Mouse (Mus musculus) ES-Bruce4 (cell line): Measurements from ENCODE around the gene Prkg1. TPM values are rescaled to one million over a fixed set of nuclear protein-coding genes. Genes with fewer than 3 reads are reported as not detected.

Source experiments
- H3K27ac ChIP-seq: 2 replicates; pipeline ENCODE4 v1.5.1; 2012; ENCODE audit warnings: low read length, inconsistent platforms; ENCODE audit not compliant: insufficient read depth
- H3K27me3 ChIP-seq: 2 replicates; pipeline ENCODE4 v1.6.1; 2012; ENCODE audit warnings: mild to moderate bottlenecking, low read length, inconsistent platforms; ENCODE audit not compliant: control insufficient read depth, poor library complexity, insufficient read depth, severe bottlenecking
- H3K36me3 ChIP-seq: 2 replicates; pipeline ENCODE4 v1.6.1; 2012; ENCODE audit warnings: inconsistent platforms, mild to moderate bottlenecking, low read length, moderate library complexity; ENCODE audit not compliant: control insufficient read depth, poor library complexity, insufficient read depth, severe bottlenecking
- H3K4me1 ChIP-seq: one replicate; pipeline ENCODE4 v1.8.1; 2011; ENCODE audit warnings: low read length; ENCODE audit not compliant: control insufficient read depth, insufficient read depth
- H3K4me3 ChIP-seq: 2 replicates; pipeline ENCODE4 v1.5.1; 2011; ENCODE audit warnings: low read depth, mild to moderate bottlenecking, low read length
- H3K9ac ChIP-seq: 2 replicates; pipeline ENCODE4 v1.6.1; 2012; ENCODE audit warnings: low read depth, mild to moderate bottlenecking, inconsistent platforms; ENCODE audit not compliant: poor library complexity, severe bottlenecking
- H3K9me3 ChIP-seq: replicated peaks from 2 replicates; pipeline ENCODE4 v1.6.1; 2012; ENCODE audit warnings: mild to moderate bottlenecking, low read length, inconsistent platforms; ENCODE audit not compliant: control insufficient read depth, poor library complexity, insufficient read depth, severe bottlenecking
- CTCF ChIP-seq: IDR thresholded peaks from one replicate; pipeline ENCODE4 v1.8.1; 2011; ENCODE audit warnings: low read depth, low read length
- EP300 ChIP-seq: IDR thresholded peaks from 2 replicates; pipeline ENCODE4 v1.6.1; 2011; ENCODE audit warnings: low read depth, low read length; ENCODE audit not compliant: insufficient read depth
- POLR2A ChIP-seq: IDR thresholded peaks from one replicate; pipeline ENCODE4 v1.8.1; 2011; ENCODE audit warnings: low read length; ENCODE audit not compliant: insufficient read depth
- polyA plus RNA-seq: library from polyadenylated mRNA; stranded (reverse); fragments of >200 nt; gene quantifications from 2 replicates; pipeline ENCODE4 v1.2.4, GENCODE M21; 2011; ENCODE audit warnings: low read depth; ENCODE audit not compliant: missing spikeins, insufficient read depth, insufficient read length

The Prkg1 gene
- polyA plus RNA-seq, 1 experiment, result 0.46 TPM

DNA sequence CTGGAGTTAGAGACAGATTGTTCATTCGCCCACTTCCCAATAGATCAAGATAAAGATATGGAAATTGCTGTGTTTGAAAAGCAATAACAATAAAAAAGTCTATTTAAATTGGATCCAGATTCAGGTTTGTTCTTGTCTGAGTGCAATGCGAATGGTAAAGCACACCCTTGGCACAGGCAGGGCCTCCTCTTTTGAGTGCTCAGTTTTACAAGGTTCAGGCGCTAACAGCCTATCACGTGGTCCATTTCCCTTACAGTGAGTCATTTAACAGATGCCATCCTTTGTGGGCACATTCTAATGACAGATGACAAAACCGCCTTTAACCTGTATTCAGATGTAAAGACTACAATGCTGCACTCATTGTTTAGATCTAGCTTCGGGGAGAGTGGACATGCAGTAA is 949.2 kb downstream of the Prkg1 start:
- no peak overlapping the region for H3K4me3 ChIP-seq
- H3K36me3 ChIP-seq, result no peaks in the 10 kb centered on the region
- H3K9ac ChIP-seq, result no peak overlapping the region
- TF ChIP-seq POLR2A (no peak), CTCF (no peak)
- H3K9me3 ChIP-seq, result no peaks in the 10 kb centered on the region
- H3K27me3 ChIP-seq, result no peaks in the 10 kb centered on the region
- no peaks in the 10 kb centered on the region for H3K4me1 ChIP-seq
- H3K27ac ChIP-seq, result no peak overlapping the region

DNA sequence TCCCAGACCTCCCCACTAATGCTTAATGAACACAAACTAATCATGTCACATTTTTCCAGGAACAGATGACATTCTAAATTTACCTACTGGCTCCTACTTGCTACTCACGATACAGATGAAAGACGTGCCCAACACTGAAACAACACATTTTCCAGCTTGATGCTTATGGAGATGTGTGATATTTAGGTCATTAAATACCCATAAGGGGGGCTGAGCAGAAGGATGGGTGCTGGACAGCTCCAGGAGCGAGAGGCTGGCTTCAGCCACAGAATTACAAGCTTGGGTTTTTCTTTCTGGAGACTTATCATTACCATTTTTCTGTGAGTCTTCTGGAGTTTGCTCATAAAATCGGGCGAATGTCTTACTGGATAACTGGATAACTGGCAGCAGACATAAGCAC is 958.6 kb downstream of the Prkg1 start:
- Histone ChIP-seq H3K9ac (no peak overlapping the region), H3K27me3 (no peaks in the 10 kb centered on the region), H3K4me1 (no peaks in the 10 kb centered on the region), H3K4me3 (no peak overlapping the region), H3K36me3 (no peaks in the 10 kb centered on the region), H3K9me3 (no peaks in the 10 kb centered on the region), H3K27ac (no peak overlapping the region)
- no peak for TF ChIP-seq CTCF
- TF ChIP-seq POLR2A, result no peak
- TF ChIP-seq EP300, result no peak

DNA sequence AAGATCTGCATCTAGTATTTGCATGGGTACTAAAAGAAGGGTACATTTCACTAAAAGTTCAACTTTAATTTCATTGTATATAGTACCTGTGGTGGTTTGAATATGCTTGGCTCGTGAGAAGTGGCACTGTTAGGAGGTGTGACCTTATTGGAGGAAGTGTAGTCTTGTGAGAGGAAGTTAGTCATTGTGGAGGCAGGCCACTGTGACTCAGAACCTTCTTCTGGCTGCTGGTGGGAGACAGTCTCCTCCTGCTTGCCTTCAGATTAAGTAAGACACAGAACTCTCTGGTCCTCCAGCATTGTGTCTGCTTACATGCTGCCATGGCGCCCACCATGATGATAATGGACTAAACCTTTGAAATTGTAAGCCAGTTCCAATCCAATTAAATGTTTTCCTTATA is 984.0 kb downstream of the Prkg1 start:
- no peaks in the 10 kb centered on the region for H3K9me3 ChIP-seq
- H3K27ac ChIP-seq, result no peak overlapping the region
- H3K4me1 ChIP-seq, result no peaks in the 10 kb centered on the region
- no peaks in the 10 kb centered on the region for H3K36me3 ChIP-seq
- no peaks in the 10 kb centered on the region for H3K27me3 ChIP-seq
- no peak overlapping the region for H3K4me3 ChIP-seq
- H3K9ac ChIP-seq, result no peak overlapping the region
- TF ChIP-seq CTCF (no peak), POLR2A (no peak), EP300 (no peak)

DNA sequence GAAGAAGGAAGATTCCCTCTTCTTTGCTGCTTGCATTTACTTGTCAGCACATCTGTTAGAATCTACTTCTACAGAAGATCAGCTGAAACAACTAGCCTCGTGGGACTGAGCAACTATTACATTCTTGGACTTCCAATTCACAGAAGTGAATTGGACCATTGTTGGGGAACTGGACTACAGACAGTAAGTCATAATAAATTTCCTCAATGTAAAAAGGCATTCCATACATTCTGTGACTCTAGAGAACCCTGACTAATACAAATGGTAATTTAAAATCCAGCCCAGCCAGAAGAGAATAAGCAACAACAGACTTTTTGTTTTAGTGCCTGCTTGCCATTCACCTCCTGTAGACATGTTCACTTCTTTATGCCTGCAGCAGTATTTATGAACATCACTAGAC is 996.5 kb downstream of the Prkg1 start:
- Histone ChIP-seq H3K4me3 (no peak overlapping the region), H3K36me3 (no peaks in the 10 kb centered on the region), H3K9ac (no peak overlapping the region), H3K4me1 (no peaks in the 10 kb centered on the region), H3K9me3 (no peaks in the 10 kb centered on the region), H3K27me3 (no peaks in the 10 kb centered on the region), H3K27ac (no peak overlapping the region)
- no peak for TF ChIP-seq POLR2A
- TF ChIP-seq CTCF, result no peak
- TF ChIP-seq EP300, result no peak

DNA sequence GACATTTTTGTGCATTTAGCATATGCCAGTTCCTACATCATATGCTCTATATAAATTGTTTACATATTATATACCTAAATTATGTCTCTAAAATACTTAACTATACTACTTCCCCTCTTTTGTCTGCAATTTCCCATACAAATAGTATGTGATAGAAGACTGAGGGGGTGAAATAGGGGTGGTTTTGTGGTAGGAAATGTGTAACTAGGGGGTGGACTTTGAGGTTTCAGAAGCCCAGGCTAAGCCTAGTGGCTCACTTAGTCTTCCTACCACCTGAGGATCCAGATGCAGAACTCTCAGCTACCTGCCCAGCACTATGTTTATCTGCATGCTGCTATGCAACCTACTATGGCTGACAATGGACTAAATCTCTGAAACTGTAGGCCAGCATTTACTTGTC is 1020.4 kb downstream of the Prkg1 start:
- no peak overlapping the region for H3K4me3 ChIP-seq
- no peak overlapping the region for H3K9ac ChIP-seq
- no peaks in the 10 kb centered on the region for H3K27me3 ChIP-seq
- no peak for TF ChIP-seq EP300
- no peak for TF ChIP-seq CTCF
- H3K4me1 ChIP-seq, result no peaks in the 10 kb centered on the region
- no peaks in the 10 kb centered on the region for H3K36me3 ChIP-seq
- no peak overlapping the region for H3K27ac ChIP-seq
- no peaks in the 10 kb centered on the region for H3K9me3 ChIP-seq

DNA sequence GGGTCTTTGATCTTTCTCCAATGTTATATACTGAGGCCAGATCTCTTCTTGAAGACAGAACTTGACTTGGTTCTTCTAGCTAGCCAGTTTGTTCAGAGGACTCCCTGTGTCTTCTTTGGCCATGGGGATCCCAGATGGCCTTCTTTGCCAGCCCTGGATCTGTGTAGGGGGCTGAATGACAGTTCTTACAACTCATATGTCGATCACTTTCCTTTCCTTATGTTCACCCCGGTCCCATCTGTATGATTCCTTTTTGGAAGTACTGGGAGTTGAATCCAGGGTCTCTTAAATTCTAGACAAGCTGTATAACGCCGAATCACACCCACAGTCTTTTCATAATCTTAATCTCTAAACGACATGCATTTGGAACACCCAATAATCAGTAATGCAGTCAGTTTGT is 1065.7 kb downstream of the Prkg1 start:
- no peaks in the 10 kb centered on the region for H3K27me3 ChIP-seq
- no peak overlapping the region for H3K27ac ChIP-seq
- H3K36me3 ChIP-seq, result no peaks in the 10 kb centered on the region
- TF ChIP-seq CTCF (no peak), POLR2A (no peak), EP300 (no peak)
- no peaks in the 10 kb centered on the region for H3K9me3 ChIP-seq
- H3K9ac ChIP-seq, result no peak overlapping the region
- no peaks in the 10 kb centered on the region for H3K4me1 ChIP-seq
- no peak overlapping the region for H3K4me3 ChIP-seq
